Mouse (Mus musculus): Measurements from ENCODE around the gene Olfr777. TPM values are rescaled to one million over a fixed set of nuclear protein-coding genes. Genes with fewer than 3 reads are reported as not detected.
"Not testable (repeated sequence)": the region's sequence is repeated elsewhere in the genome, so short reads cannot be mapped to it uniquely, and the experiment has no call there.

Olfr777 gene
- total RNA-seq (2017), result not detected in 2 replicates

DNA sequence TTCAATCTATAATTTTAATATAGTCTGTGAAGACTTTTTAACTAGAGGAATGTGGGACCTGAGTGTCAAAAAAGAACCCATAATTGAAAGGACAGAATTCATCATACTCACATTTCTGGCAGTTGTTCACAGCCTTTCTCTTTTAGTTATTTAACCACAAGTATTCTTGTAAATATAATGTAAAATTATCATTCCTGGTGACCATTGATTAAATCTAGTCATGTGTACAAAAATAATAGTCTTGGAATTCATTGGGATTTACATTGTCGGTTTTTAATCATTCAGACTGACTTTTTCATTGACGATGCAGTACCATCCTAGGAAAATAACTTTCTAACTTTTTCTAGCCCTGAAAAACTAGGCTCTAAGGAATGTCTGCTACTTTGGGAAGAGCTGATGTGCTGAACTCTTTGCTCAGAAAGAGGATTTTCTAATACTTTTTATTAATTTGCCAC lies at the start of gene Olfr777:
Olfr777 (minus strand) TSS at position 405 of the 455 bp plus-strand sequence.
- no peak for ATAC-seq (replicated peaks; ENCODE audit: low read depth, poor library complexity, severe bottlenecking)

DNA sequence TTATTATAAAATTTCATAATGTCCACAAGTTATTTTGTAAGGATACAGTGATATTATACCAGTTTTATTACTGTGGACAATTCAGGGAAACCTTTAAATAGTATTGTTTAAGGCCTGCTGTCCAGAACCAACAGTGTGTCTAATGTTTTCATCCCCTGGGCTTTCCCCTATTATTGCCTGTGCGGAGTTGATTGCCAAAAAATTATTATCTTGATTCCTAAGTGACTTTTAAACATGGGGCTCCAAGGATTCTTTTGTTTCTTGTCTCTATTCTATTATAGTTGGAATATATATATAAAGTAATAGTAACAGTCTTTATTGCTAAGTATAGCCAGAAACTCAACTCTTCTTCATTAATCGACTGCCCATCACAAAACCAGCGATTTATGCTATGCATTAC lies 46.5 kb upstream of the Olfr777 start, which contains the start of gene Olfr780:
Olfr780 (plus strand) TSS at position 301 of the 400 bp plus-strand sequence.
- ATAC-seq (replicated peaks; ENCODE audit: low read depth, poor library complexity, severe bottlenecking), result no peak

DNA sequence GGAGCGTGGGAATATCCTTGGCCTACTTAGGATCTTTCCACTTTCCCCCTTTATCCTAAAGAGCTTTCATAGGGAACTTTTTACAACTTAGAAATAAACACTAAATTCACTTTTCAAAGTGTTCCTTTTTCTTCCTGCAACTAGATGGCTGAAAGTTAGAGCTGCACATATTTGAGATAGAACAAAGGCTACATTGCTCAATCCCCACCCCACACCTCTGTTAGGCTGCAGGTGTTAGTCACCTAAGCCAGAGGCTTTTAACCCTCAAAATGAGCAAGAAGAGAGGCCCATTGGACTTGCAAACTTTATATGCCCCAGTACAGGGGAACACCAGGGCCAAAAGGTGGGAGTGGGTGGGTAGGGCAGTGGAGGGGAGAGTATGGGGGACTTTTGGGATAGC lies 42.2 kb upstream of the Olfr777 start:
- ATAC-seq (replicated peaks; ENCODE audit: low read depth, poor library complexity, severe bottlenecking), result not testable (repeated sequence)

GRCm38 (mm10) chr10:129312973-129313372 lies 41.7 kb upstream of the Olfr777 start:
- not testable (repeated sequence) for ATAC-seq (replicated peaks; ENCODE audit: low read depth, poor library complexity, severe bottlenecking)

DNA sequence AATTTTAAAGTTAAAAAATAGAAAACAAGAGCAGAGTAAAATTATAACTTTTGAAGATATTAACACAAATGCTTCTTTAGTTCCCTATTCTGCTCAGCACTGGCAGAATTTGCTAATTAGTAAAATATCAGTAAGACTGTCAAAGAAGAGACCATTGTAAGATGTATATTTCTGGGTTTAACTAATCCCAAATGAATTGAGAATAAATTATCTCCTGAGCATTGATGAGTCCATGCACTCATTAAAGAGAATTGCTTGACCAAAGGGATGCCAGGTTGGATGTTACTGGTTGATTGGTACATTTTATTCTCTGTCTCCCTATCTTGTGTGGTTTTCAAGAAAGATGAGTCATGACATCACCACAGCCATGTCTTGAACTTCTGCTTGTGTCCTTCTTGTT lies 12.5 kb downstream of the Olfr777 start, which contains the start of gene Olfr776:
Olfr776 (plus strand) TSS at position 301 of the 400 bp plus-strand sequence.
- no peak for ATAC-seq (replicated peaks; ENCODE audit: low read depth, poor library complexity, severe bottlenecking)

- ATAC-seq (replicated peaks; ENCODE audit: low read depth, poor library complexity, severe bottlenecking), result no peak
Measured at GRCm38 (mm10) chr10:129248112-129248511, 23.2 kb downstream of the Olfr777 start, which contains the start of gene Olfr775. Olfr775 (plus strand) TSS chr10:129248412.

GRCm38 (mm10) chr10:129235904-129236303 lies 35.4 kb downstream of the Olfr777 start, which contains the start of gene Olfr774:
Olfr774 (plus strand) TSS chr10:129236204.
- no peak for ATAC-seq (replicated peaks; ENCODE audit: low read depth, poor library complexity, severe bottlenecking)

- ATAC-seq (replicated peaks; ENCODE audit: low read depth, poor library complexity, severe bottlenecking), result no peak
Measured at GRCm38 (mm10) chr10:129230737-129231136, 40.5 kb downstream of the Olfr777 start.

Other genes starting within 250 kb of the Olfr777 start
- gene Olfr764-ps1, start 231.6 kb downstream of the Olfr777 start, total RNA-seq (2017), result not detected in 2 replicates
- gene Olfr765, start 221.5 kb downstream of the Olfr777 start, total RNA-seq (2017), result not detected in 2 replicates
- gene Olfr766-ps1, start 202.5 kb downstream of the Olfr777 start, total RNA-seq (2017), result not detected in 2 replicates
- gene Olfr767, start 188.6 kb downstream of the Olfr777 start, total RNA-seq (2017), result not detected in 2 replicates
- gene Olfr768, start 172.1 kb downstream of the Olfr777 start, total RNA-seq (2017), result not detected in 2 replicates
- gene Olfr769, start 153.6 kb downstream of the Olfr777 start, total RNA-seq (2017), result not detected in 2 replicates
- not detected in 2 replicates for gene Olfr770, start 132.5 kb downstream of the Olfr777 start, total RNA-seq (2017)
- not detected in 2 replicates for gene Olfr771, start 106.7 kb downstream of the Olfr777 start, total RNA-seq (2017)
- not detected in 2 replicates for gene Olfr772, start 93.6 kb downstream of the Olfr777 start, total RNA-seq (2017)
- not detected in 2 replicates for gene Olfr773, start 84.1 kb downstream of the Olfr777 start, total RNA-seq (2017)
- gene Olfr774, start 35.3 kb downstream of the Olfr777 start, total RNA-seq (2017), result not detected in 2 replicates
- gene Olfr775, start 23.1 kb downstream of the Olfr777 start, total RNA-seq (2017), result not detected in 2 replicates
- gene Olfr776, start 12.4 kb downstream of the Olfr777 start, total RNA-seq (2017), result not detected in 2 replicates
- gene Olfr780, start 46.6 kb upstream of the Olfr777 start, total RNA-seq (2017), result not detected in 2 replicates
- gene Olfr781, start 57.4 kb upstream of the Olfr777 start, total RNA-seq (2017), result not detected in 2 replicates
- not detected in 2 replicates for gene Olfr782, start 77.4 kb upstream of the Olfr777 start, total RNA-seq (2017)
- gene Olfr784, start 112.6 kb upstream of the Olfr777 start, total RNA-seq (2017), result 0.05 and 0.39 TPM in 2 replicates
- gene Olfr785, start 133.9 kb upstream of the Olfr777 start, total RNA-seq (2017), result not detected in 2 replicates
- not detected in 2 replicates for gene Olfr786, start 155.8 kb upstream of the Olfr777 start, total RNA-seq (2017)
- gene Olfr787, start 190.4 kb upstream of the Olfr777 start, total RNA-seq (2017), result not detected in 2 replicates
- gene Olfr788, start 199.5 kb upstream of the Olfr777 start, total RNA-seq (2017), result not detected in 2 replicates
- not detected in 2 replicates for gene Olfr789, start 213.3 kb upstream of the Olfr777 start, total RNA-seq (2017)
- not detected in 2 replicates for gene Olfr790, start 227.0 kb upstream of the Olfr777 start, total RNA-seq (2017)